ENCODE assay signal across 24 mouse cellular contexts in genomic region chr4:116439383-116439782, GRCm38 (mm10). TPM values are rescaled to one million over a fixed set of nuclear protein-coding genes. Genes with fewer than 3 reads are reported as not detected.
A peak's percentile ranks its signal among the peaks of the same experiment; 100 is the strongest.
DNase-seq lines count a peak whose midpoint lies in the region; ATAC-seq and TF ChIP-seq lines count a peak whose summit lies in the region.
"Had no signal": no experiment of that assay in that cellular context is flagged by ENCODE, and none has a peak within 500 bp of the region (broad histone marks: within the 10 kb centered on the region; RNA-seq: fewer than 3 reads in every experiment).

No protein-coding gene starts in this region.

- ATAC-seq in midbrain, postnatal 0 days (ENCODE audit: low FRiP score), result no peak
- ATAC-seq: activated CD4-positive, CD25-positive, alpha-beta regulatory T cell, adult 4 months; CD4-positive, CD25-positive, alpha-beta regulatory T cell, adult 4 months; Patski had no signal

- H3K9me3 ChIP-seq in CH12.LX (replicated peaks; ENCODE audit: low read length), result no peaks in the 10 kb centered on the region
- H3K9me3 ChIP-seq in ES-E14 (ENCODE audit: control insufficient read depth, insufficient read depth, low read depth, low read length), result no peaks in the 10 kb centered on the region
- H3K9me3 ChIP-seq in MEL (replicated peaks; ENCODE audit: insufficient read depth, low read length), result no peaks in the 10 kb centered on the region
- no peaks in the 10 kb centered on the region for H3K9me3 ChIP-seq in midbrain, postnatal 0 days (ENCODE audit: low read length)
- H3K9me3 ChIP-seq: G1E had no signal

- no peak overlapping the region for H3K4me2 ChIP-seq in CH12.LX (ENCODE audit: insufficient read depth, low read depth, poor library complexity, severe bottlenecking)
- no peak overlapping the region for H3K4me2 ChIP-seq in midbrain, postnatal 0 days (ENCODE audit: low read depth, low read length, poor library complexity, severe bottlenecking)

- 97% methylated on average over 1 of the region's 1 CpGs for WGBS in midbrain, postnatal 0 days

- TF ChIP-seq CTCF in CH12.LX (conservative IDR thresholded peaks at IDR 0.05 in 1 of 2, IDR thresholded peaks at IDR 0.05 in 1 of 2; ENCODE audit: low read depth in 2 of 2, low read length in 2 of 2), result no peak
- TF ChIP-seq CTCF in MEL (IDR thresholded peaks at IDR 0.05 in 2 of 3, conservative IDR thresholded peaks at IDR 0.05 in 1 of 3; ENCODE audit: control insufficient read depth in 1 of 3, insufficient read depth in 1 of 3, low read depth in 2 of 3, low read length in 3 of 3, poor library complexity in 1 of 3, severe bottlenecking in 1 of 3), result no peak
- no peak for TF ChIP-seq CTCF in midbrain, postnatal 0 days (IDR thresholded peaks at IDR 0.05)

- H3K27ac ChIP-seq in CH12.LX (ENCODE audit: insufficient read depth, low read depth) (no peak overlapping the region), ES-E14 (ENCODE audit: insufficient read depth, low read depth, low read length, poor library complexity, severe bottlenecking) (no peak overlapping the region), MEL (ENCODE audit: control insufficient read depth, low read depth, low read length) (no peak overlapping the region)
- H3K27ac ChIP-seq in midbrain, postnatal 0 days (ENCODE audit: low read depth, low read length), result no peak overlapping the region

- TF ChIP-seq EP300 in CH12.LX (IDR thresholded peaks at IDR 0.05; ENCODE audit: low read length) (no peak), MEL (IDR thresholded peaks at IDR 0.05; ENCODE audit: low read depth in 1 of 2, low read length in 2 of 2) (no peak)

- TF ChIP-seq POLR2A in CH12.LX (IDR thresholded peaks at IDR 0.05; ENCODE audit: low read depth, low read length), result no peak
- no peak for TF ChIP-seq POLR2A in MEL (IDR thresholded peaks at IDR 0.05; ENCODE audit: control insufficient read depth in 1 of 2, insufficient read depth in 1 of 2, low read depth in 1 of 2, low read length in 2 of 2, poor library complexity in 1 of 2)

- in situ Hi-C loops in CH12.LX (cut with MboI; ENCODE audit: low pct_ligation_motif_present, low pct_unique_long_range_greater_than_20kb, low sequenced_read_pairs) (no loop called here), ES-E14 (cut with MboI; ENCODE audit: low sequenced_read_pairs in 2 of 2, unreplicated experiment in 2 of 2) (no loop called here)

- no peak for TF ChIP-seq RAD21 in CH12.LX (IDR thresholded peaks at IDR 0.05; ENCODE audit: low read depth, low read length)
- no peak for TF ChIP-seq RAD21 in MEL (IDR thresholded peaks at IDR 0.05; ENCODE audit: low read depth, low read length)

- H3K4me3 ChIP-seq in CH12.LX (replicated peaks in 1 of 3; ENCODE audit: low read depth in 2 of 3, low read length in 2 of 3, poor library complexity in 1 of 3) (no peak overlapping the region), ES-E14 (ENCODE audit: insufficient read depth in 1 of 2, low read depth in 1 of 2, low read length in 2 of 2, poor library complexity in 1 of 2, severe bottlenecking in 1 of 2) (no peak overlapping the region), MEL (ENCODE audit: control insufficient read depth in 1 of 2, insufficient read depth in 1 of 2, low read depth in 2 of 2, low read length in 2 of 2) (no peak overlapping the region)
- no peak overlapping the region for H3K4me3 ChIP-seq in midbrain, postnatal 0 days (ENCODE audit: low read depth, low read length)

- no peaks in the 10 kb centered on the region; the same call in 1 of the 2 replicates for H3K79me2 ChIP-seq in CH12.LX (replicated peaks; ENCODE audit: control insufficient read depth, extremely low read depth, insufficient read depth, poor library complexity, severe bottlenecking)
- H3K79me2 ChIP-seq in MEL (ENCODE audit: control insufficient read depth, insufficient read depth, low read length, poor library complexity), result peaks cover 7% of the 10 kb centered on the region

- H3K27me3 ChIP-seq in CH12.LX (replicated peaks) (no peaks in the 10 kb centered on the region), MEL (ENCODE audit: control insufficient read depth in 1 of 2, insufficient read depth in 2 of 2, low read length in 2 of 2) (no peaks in the 10 kb centered on the region)
- no peaks in the 10 kb centered on the region for H3K27me3 ChIP-seq in midbrain, postnatal 0 days (ENCODE audit: insufficient read depth, low read length)
- H3K27me3 ChIP-seq: Patski had no signal

- H3K4me1 ChIP-seq in CH12.LX (ENCODE audit: control insufficient read depth in 1 of 2, insufficient read depth in 2 of 2), result peaks cover 0 to 10% of the 10 kb centered on the region in 2 experiments; a peak in 1 of 4 replicates
- peaks cover 0 to 2% of the 10 kb centered on the region in 2 experiments; a peak in 2 of 4 replicates for H3K4me1 ChIP-seq in ES-E14 (ENCODE audit: control insufficient read depth in 2 of 2, insufficient read depth in 2 of 2, low read length in 2 of 2, poor library complexity in 1 of 2)
- peaks cover 0 to 2% of the 10 kb centered on the region in 2 experiments; a peak in 1 of 4 replicates for H3K4me1 ChIP-seq in MEL (ENCODE audit: control insufficient read depth in 1 of 2, insufficient read depth in 2 of 2, low read length in 2 of 2)
- no peaks in the 10 kb centered on the region for H3K4me1 ChIP-seq in midbrain, postnatal 0 days (ENCODE audit: insufficient read depth, low read length)

- dilution Hi-C loops in CH12.LX (cut with MboI; ENCODE audit: extremely low pct_ligation_motif_present, extremely low pct_unique_long_range_greater_than_20kb, low sequenced_read_pairs), result no loop called here

- no peak overlapping the region for H3K9ac ChIP-seq in CH12.LX (ENCODE audit: insufficient read depth, low read depth)
- H3K9ac ChIP-seq in ES-E14 (ENCODE audit: insufficient read depth, low read depth, low read length, poor library complexity, severe bottlenecking), result no peak overlapping the region
- H3K9ac ChIP-seq in MEL (ENCODE audit: control insufficient read depth, low read depth, low read length, poor library complexity, severe bottlenecking), result no peak overlapping the region
- H3K9ac ChIP-seq in midbrain, postnatal 0 days (replicated peaks; ENCODE audit: low read length, poor library complexity, severe bottlenecking), result no peak overlapping the region

- DNase-seq in CH12.LX (ENCODE audit: extremely low read depth) (no peak), ES-E14 (ENCODE audit: low read depth, low spot score) (no peak), MEL (ENCODE audit: low read depth, low spot score) (no peak), MN1 (ENCODE audit: low spot score) (no peak)
- no peak for DNase-seq in midbrain, postnatal 0 days (ENCODE audit: low spot score)
- no peak for DNase-seq in left cerebral cortex, adult 8-10 months (ENCODE audit: low spot score in 2 of 2)
- DNase-seq: adrenal gland, adult 2 months; adrenal gland, adult 8-10 months; adrenal gland, postnatal 10 days; adrenal gland, postnatal 14 days; adrenal gland, postnatal 25 days; adrenal gland, postnatal 36 days; B cell, adult 2 months; cerebellum, adult 11 months; cerebellum, adult 11-12 months; cerebellum, adult 18-20 months; cerebellum, adult 2 months; cerebellum, adult 8-10 months; cerebellum, adult 9-10 months; cerebellum, adult 9-11 months had no signal

- H3K36me3 ChIP-seq in CH12.LX (replicated peaks in 1 of 2; ENCODE audit: control insufficient read depth in 1 of 2, insufficient read depth in 1 of 2, low read length in 1 of 2) (peaks cover 0 to 5% of the 10 kb centered on the region in 2 experiments), ES-E14 (ENCODE audit: control insufficient read depth, insufficient read depth, low read length, poor library complexity, severe bottlenecking) (no peaks in the 10 kb centered on the region), MEL (ENCODE audit: control insufficient read depth in 1 of 2, insufficient read depth in 2 of 2, low read length in 2 of 2) (peaks cover 0 to 4% of the 10 kb centered on the region in 2 experiments; a peak in 2 of 4 replicates)
- H3K36me3 ChIP-seq in midbrain, postnatal 0 days (ENCODE audit: insufficient read depth, low read length), result no peaks in the 10 kb centered on the region

TF ChIP-seq in CH12.LX, 34 proteins besides CTCF, POLR2A, EP300 and RAD21 (continues in another document):
- no peak for TF ChIP-seq SIN3A (IDR thresholded peaks at IDR 0.05; ENCODE audit: low read length)
- no peak for TF ChIP-seq USF1 (IDR thresholded peaks at IDR 0.05; ENCODE audit: low read depth, low read length)
- no peak for TF ChIP-seq PAX5 (IDR thresholded peaks at IDR 0.05; ENCODE audit: low read length)
- TF ChIP-seq MAFK (IDR thresholded peaks at IDR 0.05; ENCODE audit: insufficient replicate concordance, low read length), result peak; percentile 95
- TF ChIP-seq HCFC1 (IDR thresholded peaks at IDR 0.05; ENCODE audit: low read depth, low read length), result no peak
- no peak for TF ChIP-seq UBTF (IDR thresholded peaks at IDR 0.05; ENCODE audit: low read depth, low read length)

TF ChIP-seq in ES-E14, 5 proteins besides CTCF, POLR2A, EP300 and RAD21:
- peak; percentile 95 for TF ChIP-seq MAFK (IDR thresholded peaks at IDR 0.05; ENCODE audit: insufficient read depth, low read depth, low read length)
- no peak for TF ChIP-seq HCFC1 (IDR thresholded peaks at IDR 0.05; ENCODE audit: borderline replicate concordance, insufficient read depth, low read length)

TF ChIP-seq in MEL, 35 proteins besides CTCF, POLR2A, EP300 and RAD21:
- TF ChIP-seq TBP (IDR thresholded peaks at IDR 0.05; ENCODE audit: low read depth, low read length) (no peak), POLR2AphosphoS5 (IDR thresholded peaks at IDR 0.05; ENCODE audit: borderline replicate concordance, low read depth, low read length) (no peak), MAFK (IDR thresholded peaks at IDR 0.05; ENCODE audit: borderline replicate concordance, low read depth, low read length) (peak; percentile 93)

RNA-seq across cellular contexts. Expression of gene Mast2, which starts 24.6 kb away (rescaled TPM):
- total RNA-seq in CH12.LX (2012; rRNA removed) (10.0 and 11.1 TPM in 2 replicates), CH12.LX (2014; rRNA removed) (2.5 and 4.2 TPM in 2 replicates), ES-E14 (2012; rRNA removed) (24.5 and 28.4 TPM in 2 replicates), MEL (2012; rRNA removed) (13.3 and 14.8 TPM in 2 replicates)
- polyA plus RNA-seq in CH12.LX (2012; ENCODE audit: insufficient read length, low read depth) (16.3 and 21.4 TPM in 2 replicates), MEL (2012; ENCODE audit: insufficient read depth in 1 of 2, insufficient read length in 2 of 2, low read depth in 1 of 2, low replicate concordance in 2 of 2, missing spikeins in 1 of 2) (100 to 1,000 TPM in 1 of 2 experiments, 10 to 100 TPM in 1; 46.4 to 126 TPM)
- total RNA-seq in midbrain, postnatal 0 days (2014; rRNA removed), result 95.8 and 97.4 TPM in 2 replicates
- 27.1 and 30.3 TPM in 2 replicates for polyA plus RNA-seq in midbrain, postnatal 0 days (2015; fragmentation: Nextera tagmentation; extraction: Ambion mirVana)
- total RNA-seq in left cerebral cortex, adult 8-10 months (2022), result 100 to 1,000 TPM in 1 of 4 experiments, 10 to 100 TPM in 3; 87.3 to 111 (median 97.4) TPM

Comparison
In these comparisons a context has a peak if more than half of its experiments do, and no peak if none do; other contexts are left out.
1. Of the 35 proteins assayed by ChIP-seq in both MEL and CH12.LX: peak only in MEL: none; only in CH12.LX: none; in both: MAFK; in neither: 34.